Mouse (Mus musculus): ENCODE measurements around the gene Hoxc9.

DNA sequence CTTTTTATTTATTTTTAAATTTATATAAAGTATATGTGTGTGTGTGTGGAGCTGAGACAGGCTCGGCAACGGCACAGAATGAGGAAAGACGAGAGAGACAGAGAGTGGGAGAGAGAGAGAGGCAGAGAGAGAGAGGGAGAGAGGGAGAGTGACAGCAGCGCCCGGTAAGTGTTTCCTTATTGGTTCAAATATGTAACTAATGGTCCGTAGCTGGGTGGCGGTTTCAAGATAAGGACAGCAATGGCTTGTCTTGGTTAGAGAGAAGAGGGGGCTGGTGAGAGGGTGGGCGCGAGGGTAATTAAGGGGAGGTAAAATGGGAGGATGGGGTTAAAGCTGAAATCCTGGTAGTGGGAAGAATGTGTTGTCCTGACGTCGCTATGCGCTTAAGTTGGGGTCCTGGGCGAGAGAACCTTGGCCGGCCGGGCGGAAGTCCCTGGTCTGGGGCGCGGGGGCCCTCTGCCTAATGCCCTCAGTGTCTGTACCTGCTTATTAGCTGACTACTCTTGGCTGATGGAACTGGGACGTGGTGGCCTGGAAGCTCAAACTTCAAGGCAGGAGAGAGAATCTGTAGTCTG is 22.5 kb downstream of the Hoxc9 start:
- TF ChIP-seq CTCF (IDR thresholded peaks at IDR 0.05; ENCODE audit: low read depth) (no peak), EP300 (IDR thresholded peaks at IDR 0.05; ENCODE audit: low read depth) (no peak)
